Mouse (Mus musculus) heart, postnatal 25 days (tissue): ENCODE results near the gene Nkx2-1. TPM values are rescaled to one million over a fixed set of nuclear protein-coding genes. Genes with fewer than 3 reads are reported as not detected.

Experiments
- DNase-seq: peaks from one replicate; pipeline ENCODE4 v3.0.0; 2022; ENCODE audit warnings: low spot score
- intact Hi-C: fragments of 180-260 bp; cut with DNase I; formaldehyde crosslinking; loops from one replicate; pipeline ENCODE4 v1.15.1; 2025
- total RNA-seq, 2 experiments: library from RNA; stranded (reverse); gene quantifications; 2 replicates each; pipeline ENCODE4 v1.2.3; 2021

Nkx2-1 gene
- total RNA-seq = under 1 TPM in 1 of 2 experiments, not detected in 1; 0.11 TPM

- DNase-seq = no peak
- intact Hi-C loops = no loop called here
These were observed at the start of gene Nkx2-1 for GRCm38 (mm10) chr12:56536884-56537265. Nkx2-1 (minus strand) TSS chr12:56536908.

DNA sequence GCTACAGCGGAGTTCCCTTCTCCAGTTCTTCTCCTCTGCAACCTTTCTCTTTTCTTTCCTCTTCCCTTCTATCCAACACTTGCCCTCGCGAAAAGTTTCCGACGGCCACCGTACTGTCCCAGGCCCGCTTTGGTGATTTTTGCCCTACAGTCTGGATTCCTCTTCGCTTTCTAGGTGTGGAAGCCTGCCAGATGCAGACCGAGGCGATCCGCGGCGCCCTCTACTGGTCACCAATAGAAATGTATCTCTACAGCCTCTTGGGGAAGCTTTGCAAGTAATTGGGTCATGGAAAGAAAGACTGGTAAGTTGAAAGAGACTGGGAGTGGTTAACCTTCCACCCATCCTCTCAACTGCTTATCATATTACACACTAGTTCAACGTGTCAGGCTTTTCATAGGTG lies 4.4 kb upstream of the Nkx2-1 start:
- DNase-seq = no peak
- intact Hi-C loops = loop anchor here (5.0 kb wide), 1 partner anchor 484 kb away; no protein-coding TSS in a partner anchor

DNA sequence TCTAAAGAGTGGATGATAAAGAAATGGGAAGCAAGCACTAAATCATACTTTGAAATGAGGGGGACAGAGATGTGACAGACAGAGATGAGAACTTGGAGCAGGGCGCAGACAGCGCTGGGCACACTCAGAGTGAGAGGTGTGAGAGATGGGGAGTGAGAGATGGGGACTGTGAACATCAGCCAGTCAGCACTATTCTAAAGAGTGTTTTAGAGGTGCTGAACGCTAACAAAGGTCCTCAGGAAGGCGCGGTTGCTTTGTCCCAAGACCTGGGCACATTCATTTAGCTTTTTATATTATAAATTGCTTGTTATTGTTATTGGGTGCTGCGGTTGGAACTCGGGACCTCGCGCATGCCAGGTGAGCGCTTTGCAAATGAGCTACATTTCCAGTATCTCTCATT lies 3.9 kb upstream of the Nkx2-1 start:
- no peak for DNase-seq
- intact Hi-C loops = loop anchor here (5.0 kb wide), 1 partner anchor 483 kb away; no protein-coding TSS in a partner anchor

GRCm38 (mm10) chr12:56538601-56539000 lies 1.9 kb upstream of the Nkx2-1 start:
- intact Hi-C loops = no loop called here
- no peak for DNase-seq

DNA sequence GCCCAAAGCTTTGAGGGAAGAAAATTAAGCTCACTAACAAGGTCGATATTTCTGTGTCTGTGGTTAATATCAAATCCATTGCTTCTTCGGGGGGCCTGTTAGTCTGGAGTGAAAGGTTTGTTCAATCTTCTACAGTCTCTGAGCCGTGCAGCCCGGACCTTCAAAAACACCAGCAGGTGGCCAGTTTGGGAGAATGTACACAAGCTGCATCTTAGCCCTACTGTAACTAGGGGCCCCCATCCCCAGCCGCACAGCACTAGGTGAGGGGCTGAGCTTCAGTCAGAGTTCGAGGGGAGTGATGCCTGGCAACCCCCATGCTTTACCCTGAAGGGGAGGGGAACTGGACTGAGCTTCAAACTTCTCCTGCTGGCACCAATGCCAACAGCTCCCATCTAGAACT lies 1.2 kb upstream of the Nkx2-1 start:
- DNase-seq = no peak
- intact Hi-C loops = no loop called here

DNA sequence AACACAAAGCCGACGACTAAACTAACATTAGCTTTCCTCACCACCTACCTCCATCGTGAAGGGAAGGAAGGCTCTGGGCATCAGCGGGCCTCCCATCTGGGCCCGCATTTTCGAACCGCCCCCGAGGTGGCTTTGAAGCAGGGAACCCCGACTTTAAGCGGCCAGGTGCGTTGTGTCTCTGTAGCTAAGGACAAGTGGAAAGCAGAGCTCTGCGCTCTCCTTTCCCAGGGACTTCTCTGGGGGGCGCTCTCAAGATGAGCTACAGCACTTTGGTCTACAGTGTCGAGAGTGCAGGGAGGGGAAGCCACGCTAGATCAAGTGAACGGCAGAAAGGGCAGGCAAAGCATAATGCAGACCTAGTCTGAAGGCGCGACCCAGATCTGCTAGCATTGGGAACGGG lies 634 bp upstream of the Nkx2-1 start:
- intact Hi-C loops = no loop called here
- DNase-seq = no peak

GRCm38 (mm10) chr12:56536174-56536883 lies 379 bp downstream of the Nkx2-1 start:
- intact Hi-C loops = no loop called here
- DNase-seq = no peak

GRCm38 (mm10) chr12:56535411-56536173 lies 1.1 kb downstream of the Nkx2-1 start:
- no peak for DNase-seq
- intact Hi-C loops = no loop called here

- no peak for DNase-seq
- intact Hi-C loops = no loop called here
These were observed 1.9 kb downstream of the Nkx2-1 start for GRCm38 (mm10) chr12:56534651-56535326.

GRCm38 (mm10) chr12:56534311-56534650 lies 2.4 kb downstream of the Nkx2-1 start:
- intact Hi-C loops = no loop called here

GRCm38 (mm10) chr12:56533501-56534310 lies 3.0 kb downstream of the Nkx2-1 start:
- intact Hi-C loops = no loop called here
- no peak for DNase-seq

More at GRCm38 (mm10) chr12:56534311-56534650, 2.4 kb downstream of the Nkx2-1 start:
- DNase-seq = no peak

- no peak for DNase-seq
- intact Hi-C loops = no loop called here
These were observed 3.7 kb downstream of the Nkx2-1 start for GRCm38 (mm10) chr12:56532986-56533495.

- intact Hi-C loops = no loop called here
- no peak for DNase-seq
These were observed 4.6 kb downstream of the Nkx2-1 start for GRCm38 (mm10) chr12:56532142-56532541.

DNA sequence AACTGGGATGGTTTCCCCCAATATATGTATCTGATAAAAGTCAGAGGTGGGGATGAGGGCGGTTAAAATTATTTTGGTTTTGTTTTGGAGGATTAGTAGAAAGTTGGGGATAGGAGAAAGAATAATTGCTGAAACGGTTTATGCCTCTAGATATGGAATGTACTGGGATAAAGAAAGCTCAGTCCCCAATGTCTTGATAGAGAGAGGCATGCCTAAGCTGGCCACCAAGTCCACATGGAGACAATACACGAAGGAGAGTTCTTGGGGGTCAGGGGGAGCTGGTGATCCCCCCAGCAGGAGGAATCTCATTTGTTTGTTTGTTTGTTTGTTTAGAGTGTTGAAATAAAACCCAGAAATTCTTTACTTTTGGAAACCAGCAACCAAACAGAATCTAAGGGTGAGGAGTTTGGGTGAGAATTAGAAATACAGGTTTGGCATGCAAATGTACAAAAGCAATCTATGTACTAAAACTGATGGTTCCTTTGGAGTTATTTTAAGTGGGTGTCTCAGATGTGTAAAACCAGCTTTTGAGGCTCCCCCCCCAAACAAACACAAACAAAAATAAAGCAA lies 5.6 kb downstream of the Nkx2-1 start:
- intact Hi-C loops = no loop called here
- DNase-seq = no peak

GRCm38 (mm10) chr12:56529931-56530330 lies 6.8 kb downstream of the Nkx2-1 start:
- intact Hi-C loops = loop anchor here (10.0 kb wide), 2 partner anchors 475 to 1015 kb away; partner anchors contain the start of gene Foxa1
- no peak for DNase-seq

DNA sequence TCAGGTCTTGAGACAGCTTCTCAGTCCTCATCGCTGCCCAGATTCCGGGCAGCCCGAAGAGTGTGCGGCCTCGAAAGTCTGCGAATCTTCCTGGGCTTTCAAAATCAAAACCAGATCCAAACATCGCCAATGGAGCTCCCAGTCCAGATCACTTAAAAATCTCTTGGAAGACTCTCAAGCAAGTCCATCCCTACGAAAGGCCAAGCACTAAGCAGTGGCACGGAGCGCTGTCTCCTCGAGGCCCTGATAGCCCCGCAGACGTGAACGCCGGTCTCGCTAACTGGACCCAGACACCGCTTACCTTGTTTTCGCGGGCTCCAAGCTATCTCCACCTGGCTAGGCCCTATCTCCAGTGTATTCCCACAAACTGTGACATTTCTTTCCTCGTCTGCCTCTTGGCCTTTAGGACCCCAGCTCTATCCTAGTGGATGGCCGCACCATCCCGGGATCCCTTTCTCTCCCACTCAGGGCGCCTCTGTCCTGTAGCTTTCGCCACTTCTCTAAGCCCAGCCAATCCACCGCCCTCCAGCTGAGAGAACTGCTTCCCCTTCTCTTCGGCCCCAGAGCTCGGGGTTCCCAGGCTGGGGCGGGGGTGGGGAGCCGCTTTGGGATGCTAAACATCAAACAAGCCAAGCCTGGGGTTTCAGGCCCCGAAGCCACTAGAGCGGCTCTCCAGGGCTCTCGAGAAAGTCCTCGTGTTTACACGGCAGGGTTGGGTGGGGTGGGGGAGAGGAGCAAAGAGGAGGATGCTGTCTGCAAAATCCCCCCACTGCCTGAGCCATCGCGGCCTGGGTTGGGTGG lies 7.6 kb downstream of the Nkx2-1 start:
- intact Hi-C loops = loop anchor here (10.0 kb wide), 2 partner anchors 474 to 1016 kb away; partner anchors contain the start of gene Foxa1

GRCm38 (mm10) chr12:56528034-56528570 lies 8.6 kb downstream of the Nkx2-1 start:
- intact Hi-C loops = loop anchor here (10.0 kb wide), 2 partner anchors 473 to 1017 kb away; partner anchors contain the start of gene Foxa1
- no peak for DNase-seq

More for the DNA sequence above, 7.6 kb downstream of the Nkx2-1 start:
- DNase-seq = no peak

DNA sequence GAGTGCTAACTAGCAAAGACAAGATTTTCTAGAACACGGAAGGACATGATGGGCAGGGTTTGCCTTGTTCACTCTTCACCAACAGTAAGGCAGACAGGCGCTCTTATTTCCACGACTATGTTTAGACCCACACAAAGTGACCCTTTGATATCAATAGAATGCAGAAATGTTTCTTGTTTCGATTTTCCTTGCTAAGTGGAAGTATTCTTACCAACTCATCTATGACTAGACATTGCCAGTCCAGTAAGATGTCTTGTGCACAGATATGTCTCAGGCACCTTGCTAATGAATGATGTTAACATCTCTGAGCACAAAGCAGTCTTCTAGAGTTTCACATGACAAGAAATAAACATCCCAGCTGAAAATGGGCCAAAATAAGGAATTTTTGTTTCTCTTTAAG lies 9.6 kb downstream of the Nkx2-1 start:
- intact Hi-C loops = loop anchor here (10.0 kb wide), 2 partner anchors 472 to 1018 kb away; partner anchors contain the start of gene Foxa1
- no peak for DNase-seq
